Mouse (Mus musculus) liver, embryonic 12.5 days (tissue): ENCODE measurements around the gene E130308A19Rik. TPM values are rescaled to one million over a fixed set of nuclear protein-coding genes. Genes with fewer than 3 reads are reported as not detected.

Source experiments
- ATAC-seq: fragments of 200-750 bp; cut with Nextera tagmentation; 2 replicates; pipeline ENCODE4 v1.8.0; 2017; ENCODE audit warnings: moderate number of reproducible peaks, mild to moderate bottlenecking, moderate library complexity
- H3K27ac ChIP-seq: fragments of 300-500 bp; sonication (generic); 2 replicates; pipeline ENCODE4 v1.5.1; 2016; ENCODE audit warnings: mild to moderate bottlenecking
- H3K27me3 ChIP-seq: fragments of 300-500 bp; sonication (generic); replicated peaks from 2 replicates; pipeline ENCODE4 v1.6.1; 2016; ENCODE audit warnings: mild to moderate bottlenecking, moderate library complexity
- H3K36me3 ChIP-seq: fragments of 300-500 bp; sonication (generic); 2 replicates; pipeline ENCODE4 v1.6.1; 2016; ENCODE audit warnings: mild to moderate bottlenecking, moderate library complexity
- H3K4me1 ChIP-seq: fragments of 300-500 bp; sonication (generic); 2 replicates; pipeline ENCODE4 v1.6.1; 2016
- H3K4me2 ChIP-seq: fragments of 300-500 bp; sonication (generic); 2 replicates; pipeline ENCODE4 v1.6.1; 2016; ENCODE audit warnings: mild to moderate bottlenecking, moderate library complexity
- H3K4me3 ChIP-seq: fragments of 300-500 bp; sonication (generic); 2 replicates; pipeline ENCODE4 v1.5.1; 2016; ENCODE audit warnings: mild to moderate bottlenecking, moderate library complexity
- H3K9ac ChIP-seq: fragments of 300-500 bp; sonication (generic); 2 replicates; pipeline ENCODE4 v1.6.1; 2016; ENCODE audit warnings: mild to moderate bottlenecking, moderate library complexity
- H3K9me3 ChIP-seq: fragments of 300-500 bp; sonication (generic); replicated peaks from 2 replicates; pipeline ENCODE4 v1.6.1; 2016; ENCODE audit warnings: mild to moderate bottlenecking, moderate library complexity
- WGBS: fragments of 180-500 bp; shearing (Covaris S2); methylation state at CpG from one replicate; pipeline ENCODE4 v1.1.7; 2016; ENCODE audit not compliant: insufficient replicate concordance; 5-methylcytosine and 5-hydroxymethylcytosine counted together
- polyA plus RNA-seq: library from polyadenylated mRNA; unstranded; fragments of >200 nt; fragmentation: Nextera tagmentation; extraction: Ambion mirVana; gene quantifications from 2 replicates; pipeline ENCODE4 v1.2.1, GENCODE M21; 2016

E130308A19Rik gene
- polyA plus RNA-seq, 1 experiment from 2014 or later = 14.8 TPM

DNA sequence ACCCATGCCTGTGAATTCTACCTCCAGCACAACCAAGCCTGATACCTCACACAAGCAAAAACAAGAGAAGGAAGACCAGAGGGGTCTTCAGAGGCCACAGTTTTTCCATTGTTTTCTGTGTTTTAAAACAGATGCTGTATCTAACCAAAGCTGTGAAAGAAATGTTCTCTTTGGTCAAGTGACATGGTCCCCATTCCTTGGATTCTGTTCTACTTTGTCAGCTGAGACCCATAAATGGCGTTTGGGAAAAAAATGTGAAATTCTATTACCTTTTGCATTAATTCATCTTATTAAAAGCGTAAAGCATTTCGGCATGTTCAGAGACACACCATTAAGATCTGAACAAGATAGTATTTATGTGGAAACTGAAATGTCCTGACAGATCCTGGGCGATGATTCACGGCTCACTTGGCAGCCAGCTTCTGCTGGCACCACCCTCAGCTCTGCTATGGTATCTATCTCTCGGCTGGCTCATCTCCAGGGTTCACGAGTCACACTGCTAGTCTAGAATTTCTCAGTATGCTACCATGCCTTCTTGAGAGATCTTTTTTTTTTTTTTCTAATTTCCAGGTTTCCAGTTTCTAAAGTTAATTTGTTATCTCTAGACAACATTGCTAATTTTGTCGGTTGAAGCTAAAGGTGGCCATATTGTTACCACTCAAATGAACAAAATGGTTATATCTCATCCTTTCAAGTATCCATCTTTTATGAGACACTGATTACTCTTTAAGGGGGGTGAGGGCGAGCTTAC is 130.5 kb downstream of the E130308A19Rik start:
- Histone ChIP-seq H3K4me2 (no peak overlapping the region), H3K9me3 (no peaks in the 10 kb centered on the region), H3K27me3 (no peaks in the 10 kb centered on the region), H3K9ac (no peak overlapping the region), H3K4me1 (no peaks in the 10 kb centered on the region), H3K4me3 (no peak overlapping the region), H3K36me3 (0 out of 2 replicates have a peak, but pooled peaks cover 7% of the 10 kb centered on the region), H3K27ac (no peak overlapping the region)
- 72% methylated on average over 9 of the region's 9 CpGs for WGBS
- ATAC-seq = no peak

DNA sequence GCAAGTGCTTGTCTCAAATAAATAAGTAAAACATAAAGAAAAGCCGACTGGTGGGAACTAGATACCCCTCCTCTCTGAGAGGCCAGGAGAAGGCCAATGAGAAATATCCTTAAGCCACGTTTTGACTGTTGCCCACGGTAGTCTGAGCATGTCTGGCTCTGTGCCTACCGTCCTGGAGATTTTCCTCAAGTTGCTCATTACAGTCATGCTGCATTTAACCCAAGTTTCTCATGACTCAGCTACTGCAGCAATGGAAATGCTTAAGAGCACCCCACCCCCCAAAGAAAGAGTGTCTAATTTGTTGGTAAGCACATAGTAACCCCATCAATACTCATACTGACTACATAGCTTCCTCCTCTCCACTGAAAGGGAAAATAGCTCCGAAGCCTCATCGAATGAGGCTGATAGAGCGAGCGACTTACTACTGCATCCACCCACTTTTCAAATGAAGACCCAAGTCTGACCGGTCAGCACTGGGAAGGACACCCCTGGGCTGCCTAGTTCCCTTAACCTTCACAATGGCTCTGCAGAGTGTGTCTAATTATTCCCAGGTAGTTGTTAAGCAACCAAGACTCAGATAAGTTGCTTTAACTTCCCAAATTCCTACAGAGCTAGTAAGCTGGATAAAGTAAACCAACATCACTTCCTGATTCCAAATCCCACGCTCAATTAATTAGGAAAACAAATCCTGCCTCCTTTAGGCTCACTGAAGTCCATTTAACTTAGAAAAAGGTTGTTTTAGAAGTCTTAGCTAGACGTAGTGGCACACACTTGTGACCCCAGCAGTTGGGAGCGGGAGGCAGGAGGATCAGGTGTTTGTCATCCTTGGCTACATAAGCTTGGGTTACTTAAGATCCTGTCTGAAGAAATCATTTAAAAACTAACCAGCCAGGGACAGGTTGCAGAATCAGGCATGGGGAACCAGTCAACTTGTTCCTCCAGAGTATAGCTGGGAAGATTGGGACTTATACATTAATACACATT is 131.7 kb downstream of the E130308A19Rik start:
- Histone ChIP-seq H3K9me3 (no peaks in the 10 kb centered on the region), H3K4me2 (no peak overlapping the region), H3K36me3 (0 out of 2 replicates have a peak, but pooled peaks cover 2% of the 10 kb centered on the region), H3K27ac (no peak overlapping the region), H3K4me3 (no peak overlapping the region), H3K27me3 (no peaks in the 10 kb centered on the region), H3K4me1 (no peaks in the 10 kb centered on the region), H3K9ac (no peak overlapping the region)
- ATAC-seq = no peak
- 67% methylated on average over 12 of the region's 12 CpGs for WGBS

DNA sequence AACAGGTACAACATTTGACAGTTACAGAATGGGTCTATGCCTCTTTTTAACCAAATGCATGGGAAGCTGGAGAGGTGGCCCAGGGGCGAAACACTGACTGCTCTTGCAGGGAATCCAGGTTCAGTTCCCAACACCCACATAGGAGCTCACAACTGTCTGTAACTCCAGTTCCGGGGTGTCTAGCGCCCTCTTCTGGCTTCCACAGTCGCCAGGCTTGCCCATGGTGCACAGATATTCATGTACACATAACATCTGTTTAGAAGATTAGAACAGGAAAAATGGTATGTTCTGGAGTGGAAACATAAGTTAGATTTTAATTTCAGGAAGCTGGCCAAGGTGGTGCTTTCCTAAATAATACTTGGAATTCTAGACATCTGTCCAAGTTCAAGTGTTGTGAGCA is 134.0 kb downstream of the E130308A19Rik start:
- no peak overlapping the region for H3K4me3 ChIP-seq
- no peak for ATAC-seq
- H3K9me3 ChIP-seq = no peaks in the 10 kb centered on the region
- H3K9ac ChIP-seq = no peak overlapping the region
- no peaks in the 10 kb centered on the region for H3K27me3 ChIP-seq
- H3K4me1 ChIP-seq = no peaks in the 10 kb centered on the region
- H3K36me3 ChIP-seq = no peaks in the 10 kb centered on the region
- H3K4me2 ChIP-seq = no peak overlapping the region
- no peak overlapping the region for H3K27ac ChIP-seq
- 60% methylated on average over 4 of the region's 4 CpGs for WGBS

DNA sequence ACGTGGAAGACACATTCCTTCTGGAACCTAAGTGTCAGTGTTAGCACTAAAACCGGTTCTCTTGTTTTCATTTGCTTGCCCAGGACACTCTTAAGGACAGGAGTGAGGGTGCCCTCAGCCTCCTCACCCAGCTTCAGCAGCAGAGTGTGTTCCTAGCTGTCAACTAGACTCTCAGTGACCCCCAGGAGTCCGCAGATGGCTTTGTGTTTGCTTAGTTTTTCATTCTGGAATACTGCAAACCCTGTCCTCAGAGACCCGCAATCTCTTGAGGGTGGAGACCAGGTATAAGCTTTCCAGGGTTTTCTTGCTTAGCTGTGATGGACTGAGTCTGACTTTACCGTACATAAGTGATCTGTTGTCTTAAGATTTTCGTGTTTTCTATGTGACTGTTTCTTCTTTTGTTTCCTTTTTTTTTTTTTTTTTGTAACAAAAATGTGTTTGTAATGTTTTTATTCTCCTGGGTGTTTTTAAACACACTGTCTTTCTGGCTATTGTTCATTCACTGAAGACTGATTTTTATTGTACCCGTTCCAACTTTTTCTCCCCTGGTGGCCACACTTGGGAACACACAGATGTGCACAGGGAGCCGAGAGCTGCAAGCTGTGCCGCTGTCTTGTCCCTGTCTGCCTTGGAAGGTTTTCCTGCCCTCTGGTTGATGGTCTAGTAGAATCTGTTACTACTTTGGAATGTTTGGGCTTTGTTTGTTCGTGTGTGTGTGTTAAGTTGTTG is 134.8 kb downstream of the E130308A19Rik start:
- ATAC-seq = no peak
- H3K27me3 ChIP-seq = no peaks in the 10 kb centered on the region
- H3K9ac ChIP-seq = no peak overlapping the region
- H3K9me3 ChIP-seq = no peaks in the 10 kb centered on the region
- WGBS = 63% methylated on average over 10 of the region's 10 CpGs
- H3K4me2 ChIP-seq = no peak overlapping the region
- no peak overlapping the region for H3K27ac ChIP-seq
- no peak overlapping the region for H3K4me3 ChIP-seq
- no peaks in the 10 kb centered on the region for H3K4me1 ChIP-seq
- no peaks in the 10 kb centered on the region for H3K36me3 ChIP-seq

DNA sequence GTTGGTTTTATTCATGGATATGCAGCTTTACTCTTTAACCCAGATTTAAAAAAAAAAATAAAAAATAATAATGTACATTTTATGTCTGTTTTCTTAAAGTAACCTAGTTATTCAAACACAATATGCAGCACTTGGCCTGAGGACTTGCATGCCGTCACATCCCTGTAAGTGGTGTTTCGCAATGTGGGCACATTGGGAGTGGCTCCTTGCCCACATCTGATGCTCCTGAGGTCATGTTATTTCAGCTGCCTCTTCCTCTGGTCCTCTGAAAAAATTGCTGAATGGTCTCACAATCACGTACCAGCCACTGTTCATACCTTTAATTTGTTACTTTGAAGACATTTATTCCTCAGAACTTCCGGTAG is 135.3 kb downstream of the E130308A19Rik start:
- Histone ChIP-seq H3K9ac (no peak overlapping the region), H3K27ac (no peak overlapping the region), H3K27me3 (no peaks in the 10 kb centered on the region), H3K9me3 (no peaks in the 10 kb centered on the region), H3K4me3 (no peak overlapping the region), H3K4me1 (no peaks in the 10 kb centered on the region), H3K4me2 (no peak overlapping the region), H3K36me3 (no peaks in the 10 kb centered on the region)
- no peak for ATAC-seq
- 59% methylated on average over 4 of the region's 4 CpGs for WGBS

DNA sequence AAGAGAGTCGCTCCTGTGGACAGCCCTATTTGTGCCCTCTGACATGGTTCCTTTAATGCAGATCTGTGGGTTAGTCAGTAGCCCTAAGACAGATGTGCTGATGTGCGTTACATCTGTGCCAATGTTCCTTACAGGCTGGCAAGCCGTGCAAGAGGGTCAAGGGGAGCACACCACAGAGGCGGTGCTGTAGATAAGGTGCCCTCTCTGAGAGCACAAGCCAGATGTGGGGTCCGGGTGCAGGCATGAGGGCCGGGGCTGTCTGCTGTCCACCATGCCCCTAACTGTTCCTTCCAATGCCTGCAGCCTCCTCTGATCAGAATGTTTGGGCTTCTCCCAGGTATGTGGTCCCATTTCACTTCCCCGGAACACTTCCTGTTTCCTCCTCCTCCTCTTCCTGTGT is 138.9 kb downstream of the E130308A19Rik start:
- H3K9me3 ChIP-seq = no peaks in the 10 kb centered on the region
- no peaks in the 10 kb centered on the region for H3K27me3 ChIP-seq
- no peak overlapping the region for H3K9ac ChIP-seq
- no peak overlapping the region for H3K27ac ChIP-seq
- 60% methylated on average over 7 of the region's 7 CpGs for WGBS
- H3K4me3 ChIP-seq = no peak overlapping the region
- ATAC-seq = no peak
- H3K36me3 ChIP-seq = peaks cover 14% of the 10 kb centered on the region
- peaks cover 11% of the 10 kb centered on the region for H3K4me1 ChIP-seq
- H3K4me2 ChIP-seq = no peak overlapping the region

DNA sequence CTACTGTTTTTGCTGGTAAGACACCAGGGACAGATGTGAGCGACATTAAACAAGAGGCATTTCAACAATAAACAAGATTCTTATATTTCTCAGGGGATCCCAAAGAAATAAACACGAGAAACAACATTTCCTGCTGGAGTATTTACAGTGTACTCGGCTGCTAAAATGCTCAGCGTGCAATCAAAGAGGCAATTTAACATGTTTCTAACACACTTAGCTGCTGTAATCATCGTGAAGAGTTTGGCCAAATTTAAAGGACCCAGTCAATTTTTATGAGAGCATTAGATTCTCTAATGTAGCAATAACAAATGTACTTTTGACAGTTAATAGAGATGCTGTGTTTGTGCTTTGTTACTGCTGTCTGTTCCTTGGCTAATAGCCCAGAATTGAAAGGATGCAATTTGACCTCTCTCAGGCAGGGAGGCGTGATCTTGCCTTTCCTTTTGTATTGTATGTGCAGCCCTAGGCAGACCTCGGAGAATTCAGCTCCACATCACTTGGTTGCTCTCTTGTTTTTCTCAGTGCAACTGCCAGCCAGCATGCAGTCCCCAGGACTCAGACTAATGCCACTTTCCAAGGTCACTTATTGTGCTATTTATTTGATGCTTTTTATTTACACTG is 139.5 kb downstream of the E130308A19Rik start:
- no peak for ATAC-seq
- 54% methylated on average over 7 of the region's 7 CpGs for WGBS
- Histone ChIP-seq H3K4me3 (no peak overlapping the region), H3K27me3 (no peaks in the 10 kb centered on the region), H3K9ac (no peak overlapping the region), H3K4me2 (no peak overlapping the region), H3K9me3 (no peaks in the 10 kb centered on the region), H3K36me3 (peaks cover 19% of the 10 kb centered on the region), H3K4me1 (peaks cover 11% of the 10 kb centered on the region), H3K27ac (no peak overlapping the region)

DNA sequence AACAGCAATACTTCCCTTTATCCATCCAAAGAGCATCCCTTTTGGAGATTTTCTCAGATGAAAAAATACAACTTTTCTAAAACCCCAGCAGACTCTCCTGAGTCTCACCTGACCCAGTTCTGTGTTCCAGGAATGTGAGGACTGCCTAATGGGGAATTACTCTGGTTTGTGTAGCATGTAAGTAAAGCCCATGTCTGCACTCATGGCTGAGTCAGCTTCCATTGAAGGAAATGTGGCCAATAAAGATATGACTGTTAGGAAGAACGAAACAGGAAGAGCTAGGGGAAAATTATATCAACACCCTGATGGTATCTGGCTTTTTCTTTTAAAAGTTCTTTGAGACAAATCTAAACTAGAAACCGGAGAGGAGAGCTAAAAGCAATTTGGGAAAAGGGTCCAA is 141.7 kb downstream of the E130308A19Rik start:
- Histone ChIP-seq H3K4me2 (no peak overlapping the region), H3K27me3 (no peaks in the 10 kb centered on the region), H3K27ac (peak overlapping the region; percentile 2; the same call in 1 of the 2 replicates), H3K4me1 (peaks cover 11% of the 10 kb centered on the region), H3K9me3 (no peaks in the 10 kb centered on the region), H3K9ac (no peak overlapping the region), H3K4me3 (no peak overlapping the region), H3K36me3 (peaks cover 41% of the 10 kb centered on the region)
- ATAC-seq = no peak
- 17% methylated on average over 2 of the region's 2 CpGs for WGBS

DNA sequence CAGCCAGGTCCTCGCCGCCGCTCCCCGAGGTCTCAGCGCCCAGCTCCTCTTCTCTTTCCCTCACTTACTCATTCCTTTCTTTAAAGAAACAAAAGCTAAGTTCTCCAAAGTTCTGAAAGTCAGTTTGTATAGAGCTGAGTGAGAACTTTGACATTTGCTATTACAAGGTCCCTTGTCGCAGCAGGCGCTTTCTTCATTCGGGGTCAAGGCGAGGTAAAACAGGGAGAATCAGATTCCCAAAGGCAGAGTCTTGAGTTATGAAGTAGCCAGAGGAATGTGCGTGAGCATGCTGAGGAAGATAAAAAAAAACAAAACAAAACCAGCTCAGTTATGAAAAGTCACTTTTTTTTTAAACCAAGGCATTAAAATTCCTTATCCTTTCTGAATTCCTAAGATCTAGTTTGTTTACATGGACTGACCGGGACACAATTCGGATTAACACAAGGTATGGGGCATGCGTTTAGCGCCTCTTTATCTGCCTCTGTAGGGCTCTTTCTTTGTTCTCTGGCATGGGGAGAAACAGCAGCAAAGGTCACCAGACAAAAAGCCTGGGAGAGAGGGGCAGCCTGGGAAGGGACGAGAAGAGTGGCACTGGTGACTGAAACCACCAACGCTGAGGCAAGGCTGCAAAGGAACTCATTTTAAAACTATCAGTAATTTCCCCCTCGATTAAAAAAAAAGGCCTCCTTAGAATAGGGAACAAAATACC is 146.3 kb downstream of the E130308A19Rik start:
- H3K4me3 ChIP-seq = no peak overlapping the region
- no peak for ATAC-seq
- 77% methylated on average over 17 of the region's 17 CpGs for WGBS
- no peak overlapping the region for H3K9ac ChIP-seq
- H3K4me1 ChIP-seq = peaks cover 17% of the 10 kb centered on the region
- H3K27me3 ChIP-seq = no peaks in the 10 kb centered on the region
- no peaks in the 10 kb centered on the region for H3K9me3 ChIP-seq
- H3K36me3 ChIP-seq = peaks cover 76% of the 10 kb centered on the region
- H3K27ac ChIP-seq = no peak overlapping the region
- H3K4me2 ChIP-seq = no peak overlapping the region

DNA sequence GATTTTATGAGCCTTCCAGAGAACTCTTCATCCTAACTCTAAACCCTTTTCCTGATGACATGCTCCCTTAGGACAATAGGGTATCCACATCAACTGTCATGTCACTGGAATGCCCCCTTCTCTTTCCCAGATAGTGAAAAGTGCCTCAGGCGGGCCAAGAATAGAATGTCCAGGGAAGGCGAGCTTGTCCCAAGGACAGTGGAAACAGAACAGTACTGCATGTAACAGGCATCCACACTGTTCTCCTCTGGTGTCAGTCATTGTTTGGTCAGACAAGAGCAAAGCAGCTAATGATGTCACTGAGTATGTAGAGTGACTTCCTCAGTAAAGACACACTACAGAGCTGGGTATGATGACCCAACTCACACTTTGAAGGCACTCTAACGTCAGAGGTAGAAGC is 151.8 kb downstream of the E130308A19Rik start:
- Histone ChIP-seq H3K27me3 (no peaks in the 10 kb centered on the region), H3K9ac (no peak overlapping the region), H3K4me1 (peaks cover 39% of the 10 kb centered on the region), H3K27ac (no peak overlapping the region), H3K4me2 (no peak overlapping the region), H3K9me3 (no peaks in the 10 kb centered on the region), H3K4me3 (no peak overlapping the region), H3K36me3 (peaks cover 51% of the 10 kb centered on the region)
- 54% methylated on average over 3 of the region's 3 CpGs for WGBS
- ATAC-seq = no peak

DNA sequence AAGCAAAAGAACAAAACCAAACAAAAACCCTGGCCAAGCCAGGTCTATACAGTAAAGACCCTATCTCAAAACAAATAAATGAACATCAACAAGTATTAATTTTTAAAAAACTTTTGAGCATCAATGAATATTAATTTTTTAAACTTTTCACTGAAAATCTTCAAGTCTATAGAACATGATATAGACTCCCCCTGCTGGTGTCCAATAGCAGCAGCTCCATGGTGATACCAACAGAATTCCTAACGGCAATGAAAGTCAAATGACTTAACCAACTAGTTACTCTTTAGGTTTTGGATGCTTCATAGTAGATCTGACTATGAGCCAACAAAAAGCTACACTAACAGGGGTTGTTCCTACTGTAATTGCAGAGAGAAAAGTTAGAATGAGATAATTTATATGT is 154.6 kb downstream of the E130308A19Rik start:
- Histone ChIP-seq H3K4me1 (peaks cover 40% of the 10 kb centered on the region), H3K27ac (no peak overlapping the region), H3K9ac (no peak overlapping the region), H3K4me2 (no peak overlapping the region), H3K4me3 (no peak overlapping the region), H3K27me3 (no peaks in the 10 kb centered on the region), H3K36me3 (peaks cover 27% of the 10 kb centered on the region), H3K9me3 (no peaks in the 10 kb centered on the region)
- WGBS = 50% methylated on average over 1 of the region's 1 CpGs
- ATAC-seq = no peak
